Mouse (Mus musculus) heart, embryonic 14.5 days (tissue): ENCODE data around the gene Mafg. TPM values are rescaled to one million over a fixed set of nuclear protein-coding genes. Genes with fewer than 3 reads are reported as not detected.

Source experiments
- ATAC-seq: fragments of 200-750 bp; cut with Nextera tagmentation; 2 replicates; pipeline ENCODE4 v1.8.0; 2017; ENCODE audit warnings: low read depth, moderate TSS enrichment; ENCODE audit not compliant: insufficient number of reproducible peaks, insufficient read depth, low FRiP score
- H3K27ac ChIP-seq, 2 experiments: fragments of 200-500 bp in 1 of 2; fragments of 300-500 bp in 1 of 2; sonication (generic) in 1 of 2; replicated peaks in 1 of 2; 2 replicates each; pipeline ENCODE4 v1.5.1; 2012 to 2014; ENCODE audit warnings: low read depth in 2 of 2, low read length in 2 of 2, control low read depth in 1 of 2, mild to moderate bottlenecking in 1 of 2, mixed read lengths in 1 of 2; ENCODE audit not compliant: control insufficient read depth in 1 of 2, insufficient read depth in 1 of 2
- H3K27me3 ChIP-seq: fragments of 300-500 bp; sonication (generic); 2 replicates; pipeline ENCODE4 v1.6.1; 2014; ENCODE audit warnings: mild to moderate bottlenecking, low read length, control low read depth; ENCODE audit not compliant: control insufficient read depth, insufficient read depth
- H3K36me3 ChIP-seq: fragments of 300-500 bp; sonication (generic); 2 replicates; pipeline ENCODE4 v1.6.1; 2014; ENCODE audit warnings: mild to moderate bottlenecking, control low read depth, low read length, mixed read lengths; ENCODE audit not compliant: control insufficient read depth, insufficient read depth
- H3K4me1 ChIP-seq, 2 experiments: fragments of 200-500 bp in 1 of 2; fragments of 300-500 bp in 1 of 2; sonication (generic) in 1 of 2; 2 replicates each; pipeline ENCODE4 v1.6.1; 2012 to 2014; ENCODE audit warnings: low read length in 2 of 2, control low read depth in 1 of 2, mixed read lengths in 1 of 2; ENCODE audit not compliant: control insufficient read depth in 2 of 2, insufficient read depth in 2 of 2
- H3K4me2 ChIP-seq: fragments of 300-500 bp; sonication (generic); 2 replicates; pipeline ENCODE4 v1.6.1; 2014; ENCODE audit warnings: mild to moderate bottlenecking, low read length
- H3K4me3 ChIP-seq, 2 experiments: fragments of 200-500 bp in 1 of 2; fragments of 300-500 bp in 1 of 2; sonication (generic) in 1 of 2; 2 replicates each; pipeline ENCODE4 v1.5.1; 2012 to 2014; ENCODE audit warnings: low read length in 2 of 2, mild to moderate bottlenecking in 2 of 2, control low read depth in 1 of 2, low read depth in 1 of 2, moderate library complexity in 1 of 2; ENCODE audit not compliant: control insufficient read depth in 1 of 2, insufficient read depth in 1 of 2
- H3K9ac ChIP-seq: fragments of 300-500 bp; sonication (generic); 2 replicates; pipeline ENCODE4 v1.6.1; 2014; ENCODE audit warnings: mild to moderate bottlenecking, low read length
- H3K9me3 ChIP-seq: fragments of 300-500 bp; sonication (generic); 2 replicates; pipeline ENCODE4 v1.6.1; 2016; ENCODE audit warnings: low read length, control low read depth; ENCODE audit not compliant: control insufficient read depth
- WGBS: fragments of 180-500 bp; shearing (Covaris S2); extraction: QIAGEN DNeasy Blood & Tissue Kit; methylation state at CpG from one replicate; pipeline ENCODE4 v1.1.7; 2014; 5-methylcytosine and 5-hydroxymethylcytosine counted together
- polyA plus RNA-seq: library from polyadenylated mRNA; unstranded; fragments of >200 nt; fragmentation: Nextera tagmentation; extraction: Ambion mirVana; gene quantifications from 2 replicates; pipeline ENCODE4 v1.2.1, GENCODE M21; 2014

Mafg gene
- polyA plus RNA-seq, 1 experiment from 2014 or later, result 18.1 TPM

DNA sequence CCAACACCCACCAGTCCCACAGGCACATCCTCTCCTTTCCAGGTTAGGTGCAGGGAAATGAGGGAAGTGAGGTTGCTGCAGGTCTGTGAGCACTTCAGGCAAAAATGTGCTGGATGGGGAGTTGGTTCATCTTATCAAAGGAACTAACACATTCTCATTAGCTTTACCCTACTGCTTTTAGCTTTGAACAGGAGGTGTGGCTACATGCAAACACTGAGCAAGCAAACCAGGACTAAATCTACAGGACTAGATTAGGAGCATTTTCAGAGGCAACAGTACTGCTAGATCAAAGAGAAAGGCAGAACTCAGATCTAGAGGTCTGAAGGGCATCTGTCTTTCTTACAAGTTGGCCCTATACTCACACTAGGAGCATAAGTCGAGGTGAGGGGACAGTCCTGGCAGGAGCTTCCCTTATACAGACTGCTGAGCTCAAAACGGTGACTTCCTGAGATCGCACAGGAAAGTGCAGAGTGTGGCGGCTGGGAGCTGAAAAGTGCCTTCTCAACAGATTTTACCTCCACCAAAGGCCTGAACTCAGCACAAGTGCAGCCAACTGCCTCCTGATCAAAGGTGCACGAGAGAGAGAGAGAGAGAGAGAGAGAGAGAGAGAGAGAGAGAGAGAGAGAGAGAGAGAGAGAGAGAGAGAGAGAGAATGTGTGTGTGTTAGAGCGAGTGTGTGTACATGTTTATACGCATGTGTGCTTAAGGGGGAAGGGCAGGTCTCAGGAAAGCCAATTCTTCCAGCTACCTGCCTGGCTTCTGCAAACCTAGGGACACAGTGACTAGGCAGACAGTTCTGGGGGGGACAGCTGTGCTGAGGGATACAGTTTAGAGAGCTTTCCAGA, 2.3 kb downstream of the Mafg start:
- Histone ChIP-seq H3K9me3 (no peaks in the 10 kb centered on the region), H3K9ac (peak overlapping the region; percentile 94), H3K27me3 (no peaks in the 10 kb centered on the region), H3K27ac (peak overlapping the region in 1 of 2 experiments; percentile 86; a peak in 3 of 4 replicates), H3K4me3 (peak overlapping the region in 1 of 2 experiments; percentile 87; a peak in 1 of 4 replicates), H3K4me2 (peak overlapping the region; percentile 76), H3K4me1 (peaks cover 25 to 31% of the 10 kb centered on the region in 2 experiments), H3K36me3 (peaks cover 21% of the 10 kb centered on the region)
- 31% methylated on average over 7 of the region's 7 CpGs for WGBS
- no peak for ATAC-seq

DNA sequence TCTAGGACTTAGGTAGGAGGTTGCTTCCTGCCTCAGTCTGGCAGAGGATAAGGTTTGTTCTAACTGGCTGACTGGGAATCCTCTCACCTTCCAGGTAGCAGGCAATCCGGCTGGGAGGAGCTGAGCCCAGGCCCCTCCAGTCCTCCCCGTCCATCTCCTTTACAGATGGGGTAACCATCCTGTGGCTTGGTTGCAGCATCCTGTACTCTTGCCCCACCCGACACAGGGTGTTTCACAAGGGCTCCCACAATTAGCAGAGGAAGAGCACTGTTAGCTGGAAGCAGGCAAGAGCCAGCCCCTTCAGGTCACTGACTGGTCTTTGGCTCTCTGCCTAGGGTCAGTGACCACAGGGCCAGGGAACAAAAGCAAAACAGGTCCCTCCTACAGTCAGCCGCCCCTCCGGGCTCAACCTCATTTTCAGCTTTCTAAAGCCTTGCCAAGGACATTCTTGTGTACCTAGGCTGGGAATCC, 3.0 kb downstream of the Mafg start:
- Histone ChIP-seq H3K36me3 (peaks cover 21% of the 10 kb centered on the region), H3K4me3 (0 out of 4 replicates have a peak overlapping the region, but pooled peaks of 1 of the 2 experiments have one; percentile 2), H3K27me3 (no peaks in the 10 kb centered on the region), H3K4me2 (peak overlapping the region; percentile 76), H3K9me3 (no peaks in the 10 kb centered on the region), H3K27ac (peak overlapping the region; percentile 9 to 63; a peak in 3 of 4 replicates), H3K4me1 (peaks cover 26 to 36% of the 10 kb centered on the region in 2 experiments), H3K9ac (peak overlapping the region; percentile 66)
- no peak for ATAC-seq
- WGBS, result 41% methylated on average over 5 of the region's 5 CpGs

DNA sequence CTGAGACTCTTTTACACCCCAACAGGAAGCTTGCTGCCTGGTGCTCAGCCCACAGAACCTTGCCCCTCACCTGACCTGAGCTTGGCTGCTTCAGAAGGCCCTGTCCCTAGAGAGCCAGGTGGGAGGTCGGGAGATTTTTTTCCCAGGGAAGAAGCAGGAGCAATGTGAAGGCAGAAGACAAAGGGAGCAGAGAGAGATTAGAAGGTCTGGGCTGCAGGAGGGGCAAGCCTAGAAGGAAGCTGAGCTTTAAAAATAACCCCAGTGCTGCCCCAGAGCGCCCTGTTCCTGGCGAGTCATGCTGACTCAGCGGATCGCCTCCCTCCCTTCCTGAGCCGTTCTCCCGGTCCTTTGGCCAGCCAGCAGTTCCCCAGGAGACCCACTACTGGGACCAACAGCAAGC, 3.5 kb downstream of the Mafg start:
- H3K27ac ChIP-seq, result peak overlapping the region; percentile 49 to 63
- H3K9ac ChIP-seq, result peak overlapping the region; percentile 66
- H3K9me3 ChIP-seq, result no peaks in the 10 kb centered on the region
- H3K36me3 ChIP-seq, result peaks cover 21% of the 10 kb centered on the region
- H3K4me3 ChIP-seq, result no peak overlapping the region
- peak overlapping the region; percentile 76 for H3K4me2 ChIP-seq
- ATAC-seq, result no peak
- 11% methylated on average over 7 of the region's 7 CpGs for WGBS
- H3K4me1 ChIP-seq, result peaks cover 30 to 41% of the 10 kb centered on the region in 2 experiments
- no peaks in the 10 kb centered on the region for H3K27me3 ChIP-seq

DNA sequence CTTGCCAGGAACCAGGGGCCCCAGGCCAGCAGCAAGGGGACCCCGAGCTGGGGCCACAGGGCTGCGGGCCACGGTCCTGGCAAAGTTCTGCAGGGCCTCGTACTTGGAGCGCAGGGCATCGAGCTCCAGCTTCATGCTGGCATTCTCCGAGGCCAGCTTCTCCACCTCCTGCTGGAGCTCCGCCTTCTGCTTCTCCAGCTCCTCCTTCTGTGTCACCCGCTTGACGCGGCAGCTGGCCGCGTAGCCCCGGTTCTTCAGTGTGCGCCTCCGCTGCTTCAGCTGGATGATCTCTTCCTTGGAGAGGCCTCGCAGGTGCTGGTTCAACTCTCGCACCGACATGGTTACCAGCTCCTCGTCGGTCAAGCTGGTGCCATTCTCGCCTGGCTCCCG, 4.1 kb downstream of the Mafg start:
- H3K36me3 ChIP-seq, result peaks cover 21% of the 10 kb centered on the region
- no peak for ATAC-seq
- 80% methylated on average over 23 of the region's 23 CpGs for WGBS
- H3K4me1 ChIP-seq, result peaks cover 30 to 41% of the 10 kb centered on the region in 2 experiments
- no peaks in the 10 kb centered on the region for H3K27me3 ChIP-seq
- peak overlapping the region; percentile 76; the same call in 1 of the 2 replicates for H3K4me2 ChIP-seq
- H3K9me3 ChIP-seq, result no peaks in the 10 kb centered on the region
- H3K4me3 ChIP-seq, result no peak overlapping the region
- H3K27ac ChIP-seq, result peak overlapping the region; percentile 49 to 63; a peak in 2 of 4 replicates
- H3K9ac ChIP-seq, result no peak overlapping the region

DNA sequence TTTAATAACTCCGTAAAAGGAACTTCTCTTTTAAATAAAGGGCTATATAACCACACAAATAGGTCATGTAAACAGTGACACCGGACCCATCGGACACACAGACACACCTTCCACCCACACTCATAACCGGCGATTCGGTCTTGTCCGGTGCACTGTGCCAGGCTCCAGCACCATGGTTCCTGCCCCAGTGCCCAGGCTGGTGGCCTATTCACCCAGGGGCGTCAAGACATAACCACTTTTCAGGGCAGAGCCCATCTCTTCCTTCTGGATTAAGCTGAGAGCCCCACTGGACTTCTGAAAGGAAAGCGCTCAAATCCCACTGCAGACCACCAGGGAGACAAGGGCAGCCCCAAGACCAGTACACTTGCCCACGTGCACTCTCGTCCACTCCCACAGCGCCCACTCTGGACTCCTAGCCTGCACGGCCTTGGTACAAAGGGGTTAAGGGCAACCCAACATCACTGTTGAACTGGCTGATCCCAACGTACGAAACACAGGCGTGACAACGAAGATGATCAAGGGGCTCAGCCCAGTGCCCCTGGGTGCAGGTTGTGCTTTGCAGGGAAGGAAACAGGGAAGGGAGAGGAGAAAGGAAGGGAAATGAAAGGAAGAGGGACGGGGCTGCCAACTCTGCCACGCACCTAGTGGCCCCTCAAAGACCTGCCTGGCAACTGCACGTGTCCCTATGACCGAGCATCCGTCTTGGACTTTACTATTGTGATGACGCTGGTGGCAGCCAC, 4.6 kb downstream of the Mafg start:
- Histone ChIP-seq H3K9ac (no peak overlapping the region), H3K4me2 (no peak overlapping the region; the same call in 1 of the 2 replicates), H3K9me3 (no peaks in the 10 kb centered on the region), H3K27me3 (no peaks in the 10 kb centered on the region), H3K36me3 (peaks cover 21% of the 10 kb centered on the region), H3K4me1 (peaks cover 30 to 45% of the 10 kb centered on the region in 2 experiments), H3K27ac (no peak overlapping the region), H3K4me3 (no peak overlapping the region)
- WGBS, result 94% methylated on average over 23 of the region's 23 CpGs
- ATAC-seq, result no peak

DNA sequence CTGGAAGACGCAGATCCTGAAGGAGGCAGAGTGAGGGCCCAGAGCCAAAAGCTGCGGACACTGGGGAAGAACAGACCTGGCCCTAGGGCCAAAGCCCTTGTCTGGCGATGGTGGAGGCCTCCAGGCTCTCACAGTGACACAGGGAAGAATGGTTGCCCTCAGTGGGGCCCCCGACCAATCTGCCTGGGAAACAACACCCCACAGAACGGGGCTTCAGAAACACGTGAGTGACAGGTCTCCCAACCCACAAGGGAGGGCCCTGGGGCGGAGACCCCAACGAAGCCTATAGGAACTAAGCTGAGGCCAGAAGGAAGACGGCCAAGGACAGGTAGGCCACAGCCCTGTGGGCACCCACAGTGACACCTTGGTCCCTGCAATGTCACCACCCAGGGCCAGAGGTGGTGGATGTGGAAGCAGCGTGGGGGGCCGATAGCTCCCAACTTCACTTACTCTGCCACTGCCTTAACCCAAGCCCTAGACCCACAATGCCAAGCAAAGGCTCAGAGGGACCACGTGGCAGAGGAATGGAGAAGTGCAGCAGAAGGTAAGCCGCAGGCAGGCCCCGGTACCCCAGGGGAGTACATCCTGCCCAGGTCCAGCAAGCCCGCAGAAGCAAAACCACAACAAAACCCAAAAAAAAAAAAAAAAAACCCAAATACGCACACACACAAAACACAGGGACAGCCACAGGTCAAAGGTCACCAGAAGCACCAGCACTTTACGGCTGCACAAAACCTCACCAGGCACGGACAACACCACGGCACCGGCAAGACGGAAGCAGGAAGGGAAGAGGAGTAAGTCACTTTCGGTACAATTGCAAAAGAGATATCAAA, 5.7 kb downstream of the Mafg start:
- Histone ChIP-seq H3K9me3 (no peaks in the 10 kb centered on the region), H3K9ac (no peak overlapping the region), H3K4me2 (no peak overlapping the region), H3K27me3 (no peaks in the 10 kb centered on the region), H3K27ac (no peak overlapping the region), H3K36me3 (peaks cover 28% of the 10 kb centered on the region), H3K4me3 (no peak overlapping the region), H3K4me1 (peaks cover 30 to 46% of the 10 kb centered on the region in 2 experiments)
- 86% methylated on average over 22 of the region's 22 CpGs for WGBS
- no peak for ATAC-seq
